Mouse (Mus musculus) telencephalon, adult 2 months (tissue): ENCODE measurements around the gene Chad.

ENCODE experiments used
- DNase-seq: peaks from one replicate; pipeline ENCODE4 v3.0.0-alpha.2; 2011; ENCODE audit warnings: low read depth, low spot score

The Chad gene

DNA sequence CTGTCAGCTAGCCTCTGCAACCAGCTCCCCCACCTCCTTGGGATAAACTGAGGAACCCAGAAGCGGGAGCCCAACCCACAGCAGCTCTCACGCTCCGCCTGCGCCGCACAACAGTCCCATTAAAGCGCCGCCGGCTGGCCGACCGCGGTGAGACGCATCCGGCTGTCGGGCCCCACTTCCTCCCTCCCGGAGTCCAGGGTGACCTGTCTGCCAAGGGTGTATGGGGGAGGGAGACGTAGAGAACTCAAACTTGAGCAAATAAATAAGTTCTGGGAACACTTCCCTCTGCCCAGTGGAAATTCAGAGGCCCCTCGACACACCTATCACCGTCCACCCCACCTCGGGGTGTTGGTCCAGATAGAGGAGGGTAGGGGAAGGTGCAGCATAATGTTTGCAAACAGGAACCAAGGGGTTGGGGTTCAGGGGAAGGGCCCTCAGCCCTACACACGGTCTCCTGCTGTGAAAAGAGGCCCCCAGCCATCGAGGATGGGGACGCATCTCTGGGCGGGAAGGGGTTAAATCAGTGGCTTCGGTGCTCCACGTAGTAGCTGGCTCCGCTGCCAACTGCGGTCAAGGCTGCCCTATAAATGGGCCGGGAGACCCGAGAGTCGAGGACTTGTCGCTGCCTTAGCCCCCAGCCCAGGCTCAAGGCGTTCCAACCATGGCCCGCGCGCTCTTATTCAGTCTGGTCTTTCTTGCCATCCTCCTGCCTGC lies at the start of gene Chad:
Chad (plus strand) TSS at position 611 of the 714 bp plus-strand sequence.
- DNase-seq, result no peak

DNA sequence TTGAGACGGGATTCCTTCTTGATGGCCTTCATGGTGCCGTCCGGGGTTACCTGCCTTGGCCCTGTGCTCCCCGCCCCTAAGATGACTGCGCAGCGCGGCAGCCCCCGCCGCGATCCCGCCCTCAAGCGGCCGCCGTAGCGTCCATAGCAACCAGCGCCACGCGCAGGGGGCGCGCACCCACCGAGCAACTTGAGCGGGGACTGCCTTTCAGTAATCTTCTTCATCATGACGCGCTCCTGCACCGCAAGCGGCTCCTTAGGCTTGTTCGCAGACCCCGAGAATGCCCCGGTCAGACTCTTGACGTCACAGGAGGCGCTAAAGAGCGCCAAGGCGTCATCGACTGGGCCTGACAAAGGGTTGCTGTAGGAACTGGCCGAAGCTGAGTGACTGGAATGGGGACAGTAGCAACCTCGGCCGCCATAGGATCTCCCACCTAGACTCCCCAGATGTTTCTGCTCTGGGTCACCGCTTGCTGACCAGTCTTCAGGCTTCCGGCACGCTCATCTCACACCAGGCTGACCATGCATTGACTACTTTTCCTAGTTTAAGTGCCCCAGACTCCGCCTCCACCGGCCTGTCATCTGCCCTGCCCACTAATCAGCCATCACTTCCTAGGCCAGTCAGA lies 43.5 kb upstream of the Chad start, which contains the start of gene Mycbpap:
Mycbpap (minus strand) TSS at position 524 of the 625 bp plus-strand sequence.
- DNase-seq, result no peak

DNA sequence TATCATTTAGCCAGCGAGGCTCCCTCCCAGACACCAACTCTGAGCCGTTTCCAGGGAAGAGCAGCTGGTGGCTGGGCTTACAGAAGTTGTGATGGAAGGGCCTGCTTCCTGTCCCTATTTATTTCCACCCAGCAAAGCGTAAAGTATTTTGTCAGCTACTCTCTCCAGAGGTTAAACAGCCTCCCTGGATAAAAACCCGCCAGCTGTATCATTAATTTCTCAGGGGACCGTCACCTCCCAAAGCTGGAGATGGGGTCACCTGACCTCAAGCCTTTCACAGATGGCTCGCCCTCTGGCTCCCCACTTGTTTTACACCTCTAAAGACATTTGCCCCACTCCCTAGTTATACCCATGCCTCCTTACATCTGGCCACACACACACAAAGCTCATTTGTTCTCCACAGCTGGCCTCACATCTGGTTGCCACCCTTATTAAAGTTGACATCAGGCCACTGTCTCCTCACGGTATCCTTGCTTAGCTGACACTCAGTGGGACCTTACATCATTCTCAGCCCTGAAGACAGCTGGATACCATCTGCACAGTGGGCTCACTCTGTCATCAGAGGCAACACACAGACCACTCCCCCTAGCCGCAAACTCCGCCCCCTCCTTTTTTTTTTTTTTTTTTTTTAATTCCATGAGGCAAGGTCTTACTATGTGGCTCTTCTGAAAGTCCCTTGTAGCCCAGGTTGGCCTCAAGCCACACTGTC lies 38.5 kb upstream of the Chad start:
- DNase-seq, result no peak

DNA sequence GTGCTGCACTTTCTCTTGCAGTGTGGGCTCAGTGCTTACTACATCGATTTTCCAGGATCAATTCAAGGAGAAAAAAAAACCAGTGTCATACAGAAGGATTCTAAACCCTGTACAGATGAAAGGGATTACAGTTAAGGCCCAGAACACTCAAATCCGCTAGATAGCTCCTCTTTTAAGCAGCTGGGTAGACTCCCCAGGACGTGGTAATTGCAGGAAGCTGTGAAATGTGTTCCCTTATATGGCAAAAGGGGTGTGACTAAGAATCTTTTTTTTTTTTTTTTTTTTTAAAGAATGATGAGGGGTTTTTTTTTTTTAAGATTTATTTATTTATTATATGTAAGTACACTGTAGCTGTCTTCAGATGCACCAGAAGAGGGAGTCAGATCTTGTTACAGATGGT lies 36.0 kb upstream of the Chad start:
- DNase-seq, result no peak

GRCm38 (mm10) chr11:94533171-94533570 lies 31.7 kb upstream of the Chad start:
- peak; percentile 43 for DNase-seq

DNA sequence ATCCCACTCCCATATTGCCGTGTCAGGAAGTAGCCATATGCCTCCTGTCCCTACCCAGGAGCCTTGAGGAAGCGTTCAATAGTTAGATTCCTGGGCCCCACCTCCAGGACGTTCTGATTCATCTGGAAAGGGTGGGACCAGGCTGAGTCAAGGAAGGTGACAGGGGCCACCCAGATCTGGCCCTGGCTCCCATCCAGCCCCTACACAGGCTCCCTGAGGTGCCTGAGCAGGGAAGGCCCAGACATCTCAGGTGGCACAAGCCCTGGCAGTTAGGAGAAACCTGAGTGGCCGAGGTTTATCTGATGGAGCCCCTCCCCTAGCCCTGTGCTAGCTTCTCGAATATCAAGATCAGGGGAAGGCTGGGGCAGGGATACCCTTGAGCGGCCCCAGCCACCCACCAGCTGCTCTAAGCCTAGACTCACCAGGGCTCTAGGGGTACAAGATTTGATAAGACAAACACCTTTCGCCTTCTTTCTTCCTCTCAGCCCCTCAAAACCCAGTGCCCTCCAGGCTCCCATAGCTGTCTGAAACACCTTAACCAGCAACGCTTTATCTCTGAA lies 26.0 kb upstream of the Chad start:
- no peak for DNase-seq

GRCm38 (mm10) chr11:94539761-94540160 lies 25.1 kb upstream of the Chad start:
- no peak for DNase-seq

GRCm38 (mm10) chr11:94542400-94542799 lies 22.4 kb upstream of the Chad start:
- no peak for DNase-seq

DNA sequence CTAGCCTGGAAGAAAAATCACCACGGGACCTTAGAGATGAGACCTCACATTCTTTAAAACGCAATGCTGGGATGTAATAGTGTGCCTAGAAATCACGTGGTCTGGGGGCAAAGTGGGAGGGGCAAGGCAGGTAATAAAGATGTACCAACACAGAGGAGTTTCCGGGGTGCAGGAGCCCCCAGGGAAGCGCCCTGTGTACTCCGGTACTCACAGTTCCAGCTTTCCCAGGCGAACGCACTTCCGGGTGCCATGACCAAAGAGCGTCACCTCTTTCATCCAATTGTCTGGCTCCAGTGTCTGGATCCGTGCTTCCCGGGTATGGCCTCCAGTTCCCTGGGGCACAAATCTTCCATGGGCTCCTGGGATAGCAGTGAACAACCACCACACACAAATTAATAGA lies 21.5 kb upstream of the Chad start:
- no peak for DNase-seq

- DNase-seq, result no peak
These were observed 20.9 kb upstream of the Chad start for GRCm38 (mm10) chr11:94543932-94544331.

- no peak for DNase-seq
These were observed 20.4 kb upstream of the Chad start for GRCm38 (mm10) chr11:94544422-94544821.

- DNase-seq, result no peak
These were observed 18.5 kb upstream of the Chad start for GRCm38 (mm10) chr11:94546381-94546780.

DNA sequence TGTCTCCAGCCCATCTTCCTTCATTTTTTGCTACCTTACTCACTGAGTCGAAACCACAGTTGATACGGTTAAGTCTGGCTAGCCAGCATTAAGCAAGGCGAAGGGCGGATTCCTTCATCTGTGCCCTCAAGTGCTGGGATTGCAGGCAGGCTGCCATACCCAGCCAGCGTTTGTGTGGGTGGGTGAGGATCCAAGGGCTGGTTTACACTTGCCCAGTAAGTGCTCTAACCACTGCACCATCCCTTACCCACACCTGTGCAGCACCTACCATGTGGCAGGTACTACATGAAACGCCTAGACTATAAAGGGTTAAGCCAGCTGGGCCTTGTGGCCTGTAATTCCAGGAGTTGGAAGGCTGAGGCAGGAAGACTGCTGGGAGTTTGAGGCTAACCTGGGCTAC lies 17.6 kb upstream of the Chad start:
- DNase-seq, result no peak

- no peak for DNase-seq
These were observed 16.6 kb upstream of the Chad start for GRCm38 (mm10) chr11:94548041-94548784.

GRCm38 (mm10) chr11:94548888-94549690 lies 15.8 kb upstream of the Chad start, which contains the start of gene Rsad1:
Rsad1 (minus strand) TSS chr11:94549255.
- DNase-seq, result peak; percentile 86

GRCm38 (mm10) chr11:94549691-94550441 lies 15.0 kb upstream of the Chad start:
- DNase-seq, result peak; percentile 31

- no peak for DNase-seq
These were observed 14.5 kb upstream of the Chad start for GRCm38 (mm10) chr11:94550442-94550744.

DNA sequence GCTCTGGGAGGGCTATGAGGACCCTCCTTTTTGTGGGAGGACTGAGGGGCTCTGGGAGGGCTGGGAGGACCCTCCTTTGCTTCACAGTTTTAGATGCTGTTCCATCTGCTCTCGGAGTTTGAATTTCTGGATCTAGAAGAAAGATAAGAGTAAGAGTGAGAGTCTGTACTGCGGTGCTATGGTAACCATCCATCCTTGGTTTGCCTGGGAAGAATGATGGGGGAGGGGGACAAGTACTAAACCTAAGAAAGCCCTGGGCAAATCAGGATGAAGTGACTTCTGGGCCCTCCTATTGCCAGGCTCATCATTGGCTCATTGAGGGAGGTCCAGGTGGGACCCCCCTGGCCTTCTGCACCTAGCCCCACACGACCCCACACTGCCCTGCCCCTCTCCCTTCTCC lies 6.6 kb upstream of the Chad start:
- DNase-seq, result no peak

- DNase-seq, result no peak
These were observed 1.5 kb upstream of the Chad start for GRCm38 (mm10) chr11:94563383-94563782.

DNA sequence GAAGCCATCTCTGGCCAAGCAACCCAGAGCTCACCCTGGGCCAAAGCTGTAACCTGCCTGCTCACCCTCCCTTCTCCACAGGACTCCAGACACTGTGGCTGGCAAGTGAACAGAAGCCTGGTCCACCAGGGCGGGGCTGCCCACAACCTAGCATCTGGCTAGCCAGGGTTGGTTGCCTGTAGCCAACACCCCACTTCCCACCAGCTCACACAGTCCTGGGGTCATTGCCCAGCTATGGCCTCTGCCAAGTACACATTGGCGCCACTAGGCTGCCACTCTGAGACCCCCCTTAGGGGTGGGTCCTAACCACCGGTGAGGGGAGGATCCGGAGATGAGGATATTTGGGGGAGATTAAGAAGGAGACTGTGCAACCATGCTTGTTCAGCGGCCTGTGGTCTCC lies 1.0 kb upstream of the Chad start:
- no peak for DNase-seq
